16 mouse cellular contexts compared by ENCODE assay signal in the genomic region with DNA sequence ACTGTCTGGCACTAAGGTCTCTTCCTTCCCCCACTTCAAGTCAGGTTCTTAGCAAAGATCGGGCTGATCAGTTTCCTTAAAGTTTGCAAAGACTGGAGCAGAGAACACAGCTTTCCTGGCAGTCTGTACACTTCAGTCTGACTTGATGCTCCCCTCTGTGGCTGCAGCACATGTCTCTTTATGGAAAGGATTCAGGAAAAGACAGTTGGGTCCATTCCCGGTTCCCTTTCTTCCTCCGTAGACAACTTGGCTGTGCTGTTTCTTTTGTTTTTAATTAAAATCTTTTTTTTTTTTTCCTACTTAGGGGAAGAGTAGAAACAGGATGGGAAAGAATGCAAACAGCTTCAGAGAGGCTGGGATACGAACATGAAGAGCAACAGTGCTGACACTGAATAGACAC.
DNase-seq lines count a peak whose midpoint lies in the region; ATAC-seq and TF ChIP-seq lines count a peak whose summit lies in the region.
"Had no signal": no experiment of that assay in that cellular context is flagged by ENCODE, and none has a peak within 500 bp of the region (broad histone marks: within the 10 kb centered on the region; RNA-seq: fewer than 3 reads in every experiment).

No protein-coding gene starts in this region.

- WGBS in embryonic facial prominence, embryonic 13.5 days = 55% methylated on average over 4 of the region's 4 CpGs
- 78% methylated on average over 4 of the region's 4 CpGs for WGBS in embryonic facial prominence, embryonic 10.5 days
- WGBS in embryonic facial prominence, embryonic 15.5 days = 37% methylated on average over 4 of the region's 4 CpGs

- intact Hi-C loops in gastrocnemius, adult 2 months (cut with DNase I) = loop anchor here (2.0 kb wide), 1 partner anchor 17 kb away; no protein-coding TSS in a partner anchor

- H3K27me3 ChIP-seq in embryonic facial prominence, embryonic 13.5 days = no peaks in the 10 kb centered on the region
- H3K27me3 ChIP-seq in embryonic facial prominence, embryonic 10.5 days (replicated peaks; ENCODE audit: low read depth, poor library complexity, severe bottlenecking) = no peaks in the 10 kb centered on the region
- H3K27me3 ChIP-seq in embryonic facial prominence, embryonic 15.5 days = no peaks in the 10 kb centered on the region
- H3K27me3 ChIP-seq: embryonic facial prominence, embryonic 12.5 days; heart, embryonic 12.5 days; intestine, embryonic 15.5 days had no signal

- no peak for TF ChIP-seq CTCF in gastrocnemius, adult 2 months (IDR thresholded peaks at IDR 0.05)

- no peak overlapping the region for H3K4me2 ChIP-seq in embryonic facial prominence, embryonic 13.5 days
- H3K4me2 ChIP-seq in embryonic facial prominence, embryonic 15.5 days (replicated peaks) = no peak overlapping the region
- H3K4me2 ChIP-seq: embryonic facial prominence, embryonic 12.5 days; heart, embryonic 12.5 days; hindbrain, embryonic 14.5 days; intestine, embryonic 15.5 days had no signal

- H3K4me1 ChIP-seq in embryonic facial prominence, embryonic 13.5 days = peaks cover 41% of the 10 kb centered on the region
- H3K4me1 ChIP-seq in embryonic facial prominence, embryonic 10.5 days = peaks cover 52% of the 10 kb centered on the region
- H3K4me1 ChIP-seq in embryonic facial prominence, embryonic 15.5 days = peaks cover 43% of the 10 kb centered on the region
- H3K4me1 ChIP-seq: intestine, embryonic 15.5 days had no signal

- no peaks in the 10 kb centered on the region for H3K36me3 ChIP-seq in embryonic facial prominence, embryonic 13.5 days
- H3K36me3 ChIP-seq in embryonic facial prominence, embryonic 10.5 days (replicated peaks) = no peaks in the 10 kb centered on the region; the same call in 1 of the 2 replicates
- H3K36me3 ChIP-seq in embryonic facial prominence, embryonic 15.5 days = no peaks in the 10 kb centered on the region
- H3K36me3 ChIP-seq: embryonic facial prominence, embryonic 12.5 days; heart, embryonic 12.5 days; intestine, embryonic 15.5 days had no signal

- H3K9ac ChIP-seq in embryonic facial prominence, embryonic 13.5 days = no peak overlapping the region
- H3K9ac ChIP-seq in embryonic facial prominence, embryonic 15.5 days = no peak overlapping the region
- H3K9ac ChIP-seq: embryonic facial prominence, embryonic 12.5 days; heart, embryonic 12.5 days; hindbrain, embryonic 14.5 days; intestine, embryonic 15.5 days had no signal

- H3K4me3 ChIP-seq in embryonic facial prominence, embryonic 13.5 days = no peak overlapping the region
- no peak overlapping the region for H3K4me3 ChIP-seq in embryonic facial prominence, embryonic 10.5 days
- no peak overlapping the region for H3K4me3 ChIP-seq in gastrocnemius, adult 2 months
- no peak overlapping the region for H3K4me3 ChIP-seq in embryonic facial prominence, embryonic 15.5 days (replicated peaks)
- H3K4me3 ChIP-seq: embryonic facial prominence, embryonic 12.5 days; erythroblast, embryonic 14.5 days; heart, embryonic 12.5 days; hindbrain, embryonic 10.5 days; intestine, embryonic 15.5 days had no signal

- 0 out of 2 replicates have a peak overlapping the region, but pooled peaks have one; percentile 28 for H3K27ac ChIP-seq in embryonic facial prominence, embryonic 13.5 days
- no peak overlapping the region for H3K27ac ChIP-seq in embryonic facial prominence, embryonic 10.5 days (replicated peaks)
- 0 out of 2 replicates have a peak overlapping the region, but pooled peaks have one; percentile 12 for H3K27ac ChIP-seq in gastrocnemius, adult 2 months
- H3K27ac ChIP-seq in embryonic facial prominence, embryonic 15.5 days (replicated peaks) = peak overlapping the region; percentile 69; the same call in 1 of the 2 replicates
- H3K27ac ChIP-seq: embryonic facial prominence, embryonic 12.5 days; hindbrain, embryonic 14.5 days; intestine, embryonic 15.5 days had no signal

- no peak for DNase-seq in embryonic facial prominence, embryonic 10.5 days (ENCODE audit: low spot score)
- DNase-seq in gastrocnemius, adult 2 months = no peak
- no peak for DNase-seq in gastrocnemius, postnatal 10 days
- DNase-seq in brain, adult 2 months (ENCODE audit: low read depth, low spot score) = peak; percentile 78
- DNase-seq in spleen, adult 12 weeks (ENCODE audit: low spot score) = no peak
- DNase-seq: adrenal gland, postnatal 10 days; embryo, embryonic 11 days; gastrocnemius, postnatal 25 days had no signal

- no peaks in the 10 kb centered on the region for H3K9me3 ChIP-seq in embryonic facial prominence, embryonic 13.5 days
- H3K9me3 ChIP-seq in embryonic facial prominence, embryonic 10.5 days = no peaks in the 10 kb centered on the region
- H3K9me3 ChIP-seq in embryonic facial prominence, embryonic 15.5 days (replicated peaks) = no peaks in the 10 kb centered on the region
- H3K9me3 ChIP-seq: embryonic facial prominence, embryonic 12.5 days; heart, embryonic 12.5 days; hindbrain, embryonic 10.5 days; intestine, embryonic 15.5 days had no signal

- no peak for ATAC-seq in embryonic facial prominence, embryonic 13.5 days (ENCODE audit: insufficient number of reproducible peaks, insufficient read depth, low FRiP score, low TSS enrichment, low read depth)
- no peak; the same call in 1 of the 2 replicates for ATAC-seq in embryonic facial prominence, embryonic 15.5 days (ENCODE audit: insufficient number of reproducible peaks, low FRiP score, low TSS enrichment, low read depth)
- ATAC-seq: intestine, embryonic 15.5 days had no signal
